Mouse (Mus musculus) bone marrow macrophage, adult 2 months (primary cell): ENCODE results near the gene Shc3.

Experiments
- CTCF ChIP-seq: IDR thresholded peaks from 2 replicates; pipeline ENCODE4 v1.5.1; 2012; ENCODE audit warnings: low read depth, mild to moderate bottlenecking, low read length, moderate library complexity
- POLR2A ChIP-seq: IDR thresholded peaks from 2 replicates; pipeline ENCODE4 v1.6.1; 2012; ENCODE audit warnings: mild to moderate bottlenecking, low read depth, low read length, borderline replicate concordance

DNA sequence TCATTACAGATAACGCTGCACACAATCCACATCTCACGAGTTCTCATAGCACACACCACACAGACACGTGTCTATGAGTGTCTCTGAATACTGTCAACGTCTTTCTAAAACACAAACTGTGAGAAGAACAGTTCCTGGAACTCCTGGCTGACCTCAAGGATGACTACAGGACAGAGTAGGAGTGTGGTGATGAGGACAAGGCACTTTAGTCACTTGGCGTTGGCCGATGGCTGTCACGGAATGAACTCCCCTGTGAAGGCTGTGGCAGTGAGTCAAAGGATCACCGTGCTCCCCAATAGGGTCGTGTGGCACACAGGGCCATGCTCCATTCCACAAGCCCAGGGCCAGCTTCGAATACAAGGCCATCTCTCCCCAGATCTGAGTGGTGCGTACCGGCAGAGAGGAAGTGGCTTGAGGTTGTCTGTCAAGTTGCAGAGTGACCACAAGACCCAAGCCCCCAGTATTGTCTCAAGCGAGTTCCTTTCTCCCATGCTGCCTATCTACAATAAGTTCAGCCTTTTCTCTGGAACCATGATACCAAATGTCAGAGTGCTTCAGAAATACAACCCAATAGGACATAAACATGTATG lies 163.4 kb downstream of the Shc3 start:
- TF ChIP-seq CTCF (no peak), POLR2A (no peak)
